Mouse (Mus musculus) liver, embryonic 12.5 days (tissue): ENCODE measurements around the gene Sgta. TPM values are rescaled to one million over a fixed set of nuclear protein-coding genes. Genes with fewer than 3 reads are reported as not detected.

Source experiments
- ATAC-seq: fragments of 200-750 bp; cut with Nextera tagmentation; 2 replicates; pipeline ENCODE4 v1.8.0; 2017; ENCODE audit warnings: moderate number of reproducible peaks, mild to moderate bottlenecking, moderate library complexity
- H3K27ac ChIP-seq: fragments of 300-500 bp; sonication (generic); 2 replicates; pipeline ENCODE4 v1.5.1; 2016; ENCODE audit warnings: mild to moderate bottlenecking
- H3K27me3 ChIP-seq: fragments of 300-500 bp; sonication (generic); replicated peaks from 2 replicates; pipeline ENCODE4 v1.6.1; 2016; ENCODE audit warnings: mild to moderate bottlenecking, moderate library complexity
- H3K36me3 ChIP-seq: fragments of 300-500 bp; sonication (generic); 2 replicates; pipeline ENCODE4 v1.6.1; 2016; ENCODE audit warnings: mild to moderate bottlenecking, moderate library complexity
- H3K4me1 ChIP-seq: fragments of 300-500 bp; sonication (generic); 2 replicates; pipeline ENCODE4 v1.6.1; 2016
- H3K4me2 ChIP-seq: fragments of 300-500 bp; sonication (generic); 2 replicates; pipeline ENCODE4 v1.6.1; 2016; ENCODE audit warnings: mild to moderate bottlenecking, moderate library complexity
- H3K4me3 ChIP-seq: fragments of 300-500 bp; sonication (generic); 2 replicates; pipeline ENCODE4 v1.5.1; 2016; ENCODE audit warnings: mild to moderate bottlenecking, moderate library complexity
- H3K9ac ChIP-seq: fragments of 300-500 bp; sonication (generic); 2 replicates; pipeline ENCODE4 v1.6.1; 2016; ENCODE audit warnings: mild to moderate bottlenecking, moderate library complexity
- H3K9me3 ChIP-seq: fragments of 300-500 bp; sonication (generic); replicated peaks from 2 replicates; pipeline ENCODE4 v1.6.1; 2016; ENCODE audit warnings: mild to moderate bottlenecking, moderate library complexity
- WGBS: fragments of 180-500 bp; shearing (Covaris S2); methylation state at CpG from one replicate; pipeline ENCODE4 v1.1.7; 2016; ENCODE audit not compliant: insufficient replicate concordance; 5-methylcytosine and 5-hydroxymethylcytosine counted together
- microRNA-seq: library from miRNA; unstranded; fragments of <30 nt; microRNA quantifications from one replicate; pipeline ENCODE4, GENCODE M21; 2017
- polyA plus RNA-seq: library from polyadenylated mRNA; unstranded; fragments of >200 nt; fragmentation: Nextera tagmentation; extraction: Ambion mirVana; gene quantifications from 2 replicates; pipeline ENCODE4 v1.2.1, GENCODE M21; 2016

Sgta gene
- polyA plus RNA-seq, 1 experiment from 2014 or later, result 91.3 TPM

- H3K27me3 ChIP-seq, result peaks cover 57% of the 10 kb centered on the region
- WGBS, result 80% methylated on average over 8 of the region's 8 CpGs
- no peak overlapping the region for H3K27ac ChIP-seq
- H3K36me3 ChIP-seq, result no peaks in the 10 kb centered on the region
- no peaks in the 10 kb centered on the region for H3K9me3 ChIP-seq
- no peak overlapping the region for H3K4me3 ChIP-seq
- no peak for ATAC-seq
- H3K4me2 ChIP-seq, result no peak overlapping the region
- H3K9ac ChIP-seq, result no peak overlapping the region
- H3K4me1 ChIP-seq, result peaks cover 34% of the 10 kb centered on the region
These were observed 63.5 kb downstream of the Sgta start for GRCm38 (mm10) chr10:80996501-80996900.

DNA sequence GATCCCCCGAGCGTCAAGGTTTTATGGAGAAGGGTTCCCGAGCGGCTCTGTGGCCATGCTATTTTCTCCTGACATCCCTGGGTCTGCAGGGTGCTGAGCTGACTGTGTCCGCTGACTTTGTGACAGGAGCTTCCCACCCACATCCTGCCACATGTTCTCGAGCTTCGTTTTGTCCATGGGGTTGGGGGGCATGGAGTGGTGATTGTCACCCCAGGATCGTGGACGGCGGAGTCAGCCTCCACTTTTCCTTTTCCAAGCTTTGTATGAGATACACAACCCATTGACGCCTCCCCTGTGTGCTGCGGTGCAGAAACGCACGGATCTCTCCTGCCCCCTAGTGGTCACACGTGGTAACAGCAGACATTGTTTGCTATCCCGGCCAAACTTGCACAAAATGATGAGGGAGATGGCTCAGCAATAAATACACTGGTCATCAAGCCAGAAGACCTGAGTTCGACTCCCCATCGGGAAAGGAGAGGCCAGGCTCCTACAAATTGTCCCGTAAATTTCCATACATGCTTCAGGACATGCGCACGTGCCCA lies 64.8 kb downstream of the Sgta start:
- H3K9me3 ChIP-seq, result no peaks in the 10 kb centered on the region
- peaks cover 23% of the 10 kb centered on the region for H3K4me1 ChIP-seq
- H3K9ac ChIP-seq, result no peak overlapping the region
- WGBS, result 9% methylated on average over 21 of the region's 21 CpGs
- peak overlapping the region; percentile 30; the same call in 1 of the 2 replicates for H3K4me2 ChIP-seq
- peaks cover 54% of the 10 kb centered on the region for H3K27me3 ChIP-seq
- no peaks in the 10 kb centered on the region for H3K36me3 ChIP-seq
- no peak for ATAC-seq
- no peak overlapping the region for H3K27ac ChIP-seq
- no peak overlapping the region for H3K4me3 ChIP-seq

DNA sequence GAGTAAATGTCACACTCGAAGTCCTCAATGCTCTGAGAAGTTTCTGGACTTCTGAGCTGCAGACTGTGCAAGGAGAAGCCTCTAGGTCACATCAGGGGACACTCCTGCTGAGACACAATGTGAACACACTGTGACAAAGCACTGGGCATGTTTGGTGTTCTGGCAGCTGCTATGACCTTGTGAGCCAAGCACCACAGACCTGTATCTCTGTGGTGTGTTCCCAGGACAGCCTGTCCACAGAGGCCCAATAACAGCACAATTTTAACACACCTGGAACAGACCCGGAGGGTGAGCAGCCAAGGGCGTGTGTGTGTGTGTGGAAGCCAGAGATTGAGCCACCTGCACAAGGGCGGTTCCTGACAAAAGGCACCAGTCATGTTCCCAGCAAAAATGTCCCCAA lies 65.4 kb downstream of the Sgta start:
- ATAC-seq, result no peak
- Histone ChIP-seq H3K27me3 (peaks cover 57% of the 10 kb centered on the region), H3K27ac (no peak overlapping the region), H3K4me3 (no peak overlapping the region), H3K9me3 (no peaks in the 10 kb centered on the region), H3K4me1 (peaks cover 17% of the 10 kb centered on the region), H3K4me2 (0 out of 2 replicates have a peak overlapping the region, but pooled peaks have one; percentile 30), H3K36me3 (no peaks in the 10 kb centered on the region), H3K9ac (no peak overlapping the region)
- 31% methylated on average over 4 of the region's 4 CpGs for WGBS

Small RNA genes within 50 kb of the gene (microRNA-seq; reads per million reads assigned to microRNA genes)
- not detected for gene Mir5615-1
- gene Mir5615-2, result not detected

Other genes with a start within 250 kb of the Sgta start
- 0.18 and 0.46 TPM in 2 replicates for gene Jsrp1, start 246.7 kb downstream of the Sgta start, polyA plus RNA-seq
- 1,528 and 1,635 TPM in 2 replicates for gene Oaz1, start 233.5 kb downstream of the Sgta start, polyA plus RNA-seq
- not detected in 2 replicates for gene Lingo3, start 216.1 kb downstream of the Sgta start, polyA plus RNA-seq
- gene Lsm7, start 205.0 kb downstream of the Sgta start, polyA plus RNA-seq, result 235 and 245 TPM in 2 replicates
- 66.1 and 70.5 TPM in 2 replicates for gene Sppl2b, start 204.9 kb downstream of the Sgta start, polyA plus RNA-seq
- gene Tmprss9, start 188.3 kb downstream of the Sgta start, polyA plus RNA-seq, result 0.04 and 0.05 TPM in 2 replicates
- 271 and 301 TPM in 2 replicates for gene Timm13, start 159.2 kb downstream of the Sgta start, polyA plus RNA-seq
- 23.1 and 23.6 TPM in 2 replicates for gene Lmnb2, start 141.9 kb downstream of the Sgta start, polyA plus RNA-seq
- 1.6 and 2.0 TPM in 2 replicates for gene Gadd45b, start 130.1 kb downstream of the Sgta start, polyA plus RNA-seq
- gene Gng7, start 45.2 kb downstream of the Sgta start, polyA plus RNA-seq, result 0.80 and 0.81 TPM in 2 replicates
- not detected in 2 replicates for gene Diras1, start 34.5 kb downstream of the Sgta start, polyA plus RNA-seq
- 7.1 and 7.9 TPM in 2 replicates for gene Slc39a3, start 22.8 kb downstream of the Sgta start, polyA plus RNA-seq
- 48.5 and 50.8 TPM in 2 replicates for gene Thop1, start 9.9 kb upstream of the Sgta start, polyA plus RNA-seq
- 17.3 and 17.8 TPM in 2 replicates for gene Creb3l3, start 38.7 kb upstream of the Sgta start, polyA plus RNA-seq
- gene Map2k2, start 45.7 kb upstream of the Sgta start, polyA plus RNA-seq, result 167 and 168 TPM in 2 replicates
- 74.0 and 76.0 TPM in 2 replicates for gene Zbtb7a, start 75.0 kb upstream of the Sgta start, polyA plus RNA-seq
- 28.9 and 29.7 TPM in 2 replicates for gene Pias4, start 107.7 kb upstream of the Sgta start, polyA plus RNA-seq
- 440 and 450 TPM in 2 replicates for gene Eef2, start 116.5 kb upstream of the Sgta start, polyA plus RNA-seq
- 41.7 TPM in 2 replicates for gene Dapk3, start 122.8 kb upstream of the Sgta start, polyA plus RNA-seq
- gene 4930442H23Rik, start 123.7 kb upstream of the Sgta start, polyA plus RNA-seq, result not detected in 2 replicates
- gene Nmrk2, start 141.9 kb upstream of the Sgta start, polyA plus RNA-seq, result not detected in 2 replicates
- 0.05 and 0.06 TPM in 2 replicates for gene Atcay, start 170.7 kb upstream of the Sgta start, polyA plus RNA-seq
- 1.1 and 1.2 TPM in 2 replicates for gene Zfr2, start 173.0 kb upstream of the Sgta start, polyA plus RNA-seq
- 2.0 and 2.2 TPM in 2 replicates for gene Matk, start 192.8 kb upstream of the Sgta start, polyA plus RNA-seq
- gene Mrpl54, start 206.8 kb upstream of the Sgta start, polyA plus RNA-seq, result 152 and 156 TPM in 2 replicates
- 27.3 and 30.4 TPM in 2 replicates for gene Apba3, start 206.8 kb upstream of the Sgta start, polyA plus RNA-seq
- gene Tjp3, start 231.4 kb upstream of the Sgta start, polyA plus RNA-seq, result 1.1 and 1.3 TPM in 2 replicates
- 27.8 and 29.0 TPM in 2 replicates for gene Pip5k1c, start 232.8 kb upstream of the Sgta start, polyA plus RNA-seq